Mouse (Mus musculus) liver, adult 2 months (tissue): Measurements from ENCODE around the gene Xylt1.

Experiments used
- CTCF ChIP-seq: fragments of 200-500 bp; IDR thresholded peaks from 2 replicates; pipeline ENCODE4 v1.5.1; 2011; ENCODE audit warnings: low read depth, low read length, control low read depth
- POLR2A ChIP-seq: fragments of 200-500 bp; IDR thresholded peaks from 2 replicates; pipeline ENCODE4 v1.6.1; 2011; ENCODE audit warnings: low read length, control low read depth; ENCODE audit not compliant: insufficient read depth; ENCODE audit errors: extremely low read depth

GRCm38 (mm10) chr7:117386376-117386775 is 5.6 kb downstream of the Xylt1 start:
- TF ChIP-seq POLR2A (no peak), CTCF (no peak)
